Mouse (Mus musculus): ENCODE measurements at regions not wholly inside any gene's neighbourhood (a gene's known extent, or its start where the extent isn't known, plus 50 kb on each side); places are given as distances from the start of the nearest gene placed in this dataset.

- H3K4me3 ChIP-seq (replicated peaks), result no peak overlapping the region
- 0 out of 2 replicates have a peak, but pooled peaks cover 8% of the 10 kb centered on the region for H3K4me1 ChIP-seq
- no peak overlapping the region for H3K27ac ChIP-seq
- ATAC-seq (replicated peaks; ENCODE audit: low FRiP score), result no peak
- no peaks in the 10 kb centered on the region for H3K9me3 ChIP-seq (replicated peaks)
- H3K36me3 ChIP-seq, result no peaks in the 10 kb centered on the region
- WGBS, result 65% methylated on average over 8 of the region's 8 CpGs
- no peak overlapping the region for H3K9ac ChIP-seq
- no peaks in the 10 kb centered on the region for H3K27me3 ChIP-seq
- H3K4me2 ChIP-seq, result no peak overlapping the region
These were observed 159.1 kb downstream of the Ndfip2 start for GRCm38 (mm10) chr14:105417458-105417960.

- Histone ChIP-seq H3K9me3 (replicated peaks) (no peaks in the 10 kb centered on the region), H3K9ac (no peak overlapping the region), H3K27ac (no peak overlapping the region), H3K4me3 (replicated peaks) (no peak overlapping the region), H3K27me3 (no peaks in the 10 kb centered on the region), H3K4me1 (0 out of 2 replicates have a peak, but pooled peaks cover 8% of the 10 kb centered on the region), H3K4me2 (no peak overlapping the region), H3K36me3 (no peaks in the 10 kb centered on the region)
- 38% methylated on average over 7 of the region's 7 CpGs for WGBS
- no peak for ATAC-seq (replicated peaks; ENCODE audit: low FRiP score)
These were observed 158.6 kb downstream of the Ndfip2 start for GRCm38 (mm10) chr14:105416964-105417363.

GRCm38 (mm10) chr14:105404662-105405061, 146.3 kb downstream of the Ndfip2 start:
- WGBS, result 88% methylated on average over 2 of the region's 2 CpGs
- Histone ChIP-seq H3K4me2 (no peak overlapping the region), H3K27ac (no peak overlapping the region), H3K9me3 (replicated peaks) (no peaks in the 10 kb centered on the region), H3K27me3 (no peaks in the 10 kb centered on the region), H3K9ac (no peak overlapping the region), H3K36me3 (no peaks in the 10 kb centered on the region), H3K4me3 (replicated peaks) (no peak overlapping the region), H3K4me1 (no peaks in the 10 kb centered on the region)
- ATAC-seq (replicated peaks; ENCODE audit: low FRiP score), result no peak

GRCm38 (mm10) chr14:105404241-105404640, 145.9 kb downstream of the Ndfip2 start:
- Histone ChIP-seq H3K4me2 (no peak overlapping the region), H3K9ac (no peak overlapping the region), H3K4me3 (replicated peaks) (no peak overlapping the region), H3K4me1 (no peaks in the 10 kb centered on the region), H3K9me3 (replicated peaks) (no peaks in the 10 kb centered on the region), H3K27ac (no peak overlapping the region), H3K27me3 (no peaks in the 10 kb centered on the region), H3K36me3 (no peaks in the 10 kb centered on the region)
- ATAC-seq (replicated peaks; ENCODE audit: low FRiP score), result no peak
- 77% methylated on average over 6 of the region's 6 CpGs for WGBS

- H3K4me3 ChIP-seq (replicated peaks), result no peak overlapping the region
- no peak overlapping the region for H3K27ac ChIP-seq
- no peaks in the 10 kb centered on the region for H3K27me3 ChIP-seq
- H3K4me1 ChIP-seq, result no peaks in the 10 kb centered on the region
- no peak overlapping the region for H3K9ac ChIP-seq
- H3K9me3 ChIP-seq (replicated peaks), result no peaks in the 10 kb centered on the region
- no peak for ATAC-seq (replicated peaks; ENCODE audit: low FRiP score)
- no peaks in the 10 kb centered on the region for H3K36me3 ChIP-seq
- 85% methylated on average over 9 of the region's 9 CpGs for WGBS
- H3K4me2 ChIP-seq, result no peak overlapping the region
These were observed 144.9 kb downstream of the Ndfip2 start for GRCm38 (mm10) chr14:105403256-105403655.

- 93% methylated on average over 10 of the region's 10 CpGs for WGBS
- H3K4me2 ChIP-seq, result no peak overlapping the region
- no peak overlapping the region for H3K9ac ChIP-seq
- no peak overlapping the region for H3K27ac ChIP-seq
- no peak for ATAC-seq (replicated peaks; ENCODE audit: low FRiP score)
- no peak overlapping the region for H3K4me3 ChIP-seq (replicated peaks)
- H3K36me3 ChIP-seq, result no peaks in the 10 kb centered on the region
- no peaks in the 10 kb centered on the region for H3K9me3 ChIP-seq (replicated peaks)
- H3K4me1 ChIP-seq, result no peaks in the 10 kb centered on the region
- no peaks in the 10 kb centered on the region for H3K27me3 ChIP-seq
These were observed 144.2 kb downstream of the Ndfip2 start for GRCm38 (mm10) chr14:105402556-105402955.

- Histone ChIP-seq H3K27me3 (no peaks in the 10 kb centered on the region), H3K4me2 (peak overlapping the region; percentile 10; the same call in 1 of the 2 replicates), H3K36me3 (no peaks in the 10 kb centered on the region), H3K4me1 (no peaks in the 10 kb centered on the region), H3K27ac (no peak overlapping the region), H3K9ac (no peak overlapping the region), H3K9me3 (replicated peaks) (no peaks in the 10 kb centered on the region), H3K4me3 (replicated peaks) (no peak overlapping the region)
- 19% methylated on average over 8 of the region's 8 CpGs for WGBS
- ATAC-seq (replicated peaks; ENCODE audit: low FRiP score), result peak; percentile 49; the same call in 1 of the 2 replicates
These were observed 139.1 kb downstream of the Ndfip2 start for GRCm38 (mm10) chr14:105397467-105397866.

GRCm38 (mm10) chr14:105392079-105392813, 133.9 kb downstream of the Ndfip2 start:
- 84% methylated on average over 21 of the region's 21 CpGs for WGBS
- Histone ChIP-seq H3K9me3 (replicated peaks) (no peaks in the 10 kb centered on the region), H3K9ac (no peak overlapping the region), H3K4me3 (replicated peaks) (no peak overlapping the region), H3K36me3 (no peaks in the 10 kb centered on the region), H3K27me3 (no peaks in the 10 kb centered on the region), H3K4me1 (no peaks in the 10 kb centered on the region), H3K27ac (no peak overlapping the region), H3K4me2 (no peak overlapping the region)
- no peak for ATAC-seq (replicated peaks; ENCODE audit: low FRiP score)

- H3K27me3 ChIP-seq, result no peaks in the 10 kb centered on the region
- no peak overlapping the region for H3K9ac ChIP-seq
- WGBS, result 83% methylated on average over 11 of the region's 11 CpGs
- no peak overlapping the region for H3K4me3 ChIP-seq (replicated peaks)
- no peaks in the 10 kb centered on the region for H3K4me1 ChIP-seq
- no peaks in the 10 kb centered on the region for H3K36me3 ChIP-seq
- no peak overlapping the region for H3K4me2 ChIP-seq
- H3K9me3 ChIP-seq (replicated peaks), result no peaks in the 10 kb centered on the region
- no peak overlapping the region for H3K27ac ChIP-seq
- no peak for ATAC-seq (replicated peaks; ENCODE audit: low FRiP score)
These were observed 133.1 kb downstream of the Ndfip2 start for GRCm38 (mm10) chr14:105391430-105391829.

- no peak overlapping the region for H3K27ac ChIP-seq
- no peaks in the 10 kb centered on the region for H3K36me3 ChIP-seq
- WGBS, result 84% methylated on average over 4 of the region's 4 CpGs
- no peak overlapping the region for H3K9ac ChIP-seq
- H3K27me3 ChIP-seq, result no peaks in the 10 kb centered on the region
- no peak overlapping the region for H3K4me3 ChIP-seq (replicated peaks)
- H3K4me1 ChIP-seq, result no peaks in the 10 kb centered on the region
- no peaks in the 10 kb centered on the region for H3K9me3 ChIP-seq (replicated peaks)
- ATAC-seq (replicated peaks; ENCODE audit: low FRiP score), result no peak
- H3K4me2 ChIP-seq, result no peak overlapping the region
These were observed 126.7 kb downstream of the Ndfip2 start for GRCm38 (mm10) chr14:105385119-105385518.

- Histone ChIP-seq H3K9me3 (replicated peaks) (no peaks in the 10 kb centered on the region), H3K4me2 (no peak overlapping the region)
These were observed 125.0 kb downstream of the Ndfip2 start for GRCm38 (mm10) chr14:105383382-105383781.

GRCm38 (mm10) chr14:105380101-105380500, 121.7 kb downstream of the Ndfip2 start:
- ATAC-seq (replicated peaks; ENCODE audit: low FRiP score), result no peak
- WGBS, result 66% methylated on average over 4 of the region's 4 CpGs
- no peak overlapping the region for H3K27ac ChIP-seq
- no peak overlapping the region for H3K4me3 ChIP-seq (replicated peaks)
- no peak overlapping the region for H3K4me2 ChIP-seq
- no peaks in the 10 kb centered on the region for H3K9me3 ChIP-seq (replicated peaks)
- peaks cover 15% of the 10 kb centered on the region for H3K4me1 ChIP-seq
- no peaks in the 10 kb centered on the region for H3K27me3 ChIP-seq
- no peaks in the 10 kb centered on the region for H3K36me3 ChIP-seq
- H3K9ac ChIP-seq, result no peak overlapping the region

More at GRCm38 (mm10) chr14:105383382-105383781, 125.0 kb downstream of the Ndfip2 start:
- Histone ChIP-seq H3K27me3 (no peaks in the 10 kb centered on the region), H3K27ac (no peak overlapping the region), H3K9ac (no peak overlapping the region), H3K36me3 (no peaks in the 10 kb centered on the region), H3K4me1 (0 out of 2 replicates have a peak, but pooled peaks cover 2% of the 10 kb centered on the region), H3K4me3 (replicated peaks) (no peak overlapping the region)
- 72% methylated on average over 5 of the region's 5 CpGs for WGBS
- no peak for ATAC-seq (replicated peaks; ENCODE audit: low FRiP score)

All from kidney, embryonic 15.5 days (tissue).